Mouse (Mus musculus) liver, embryonic 13.5 days (tissue): ENCODE measurements at regions not wholly inside any gene's neighbourhood (a gene's known extent, or its start where the extent isn't known, plus 50 kb on each side); places are given as distances from the start of the nearest gene placed in this dataset.

ENCODE experiments used
- ATAC-seq: fragments of 200-750 bp; cut with Nextera tagmentation; 2 replicates; pipeline ENCODE4 v1.8.0; 2017; ENCODE audit warnings: low read depth, mild to moderate bottlenecking, moderate number of reproducible peaks, moderate library complexity
- DNase-seq: peaks from one replicate; pipeline ENCODE4 v3.0.0; 2022
- H3K27ac ChIP-seq: fragments of 300-500 bp; sonication (generic); 2 replicates; pipeline ENCODE4 v1.5.1; 2015; ENCODE audit warnings: moderate library complexity, mild to moderate bottlenecking, inconsistent platforms
- H3K27me3 ChIP-seq: fragments of 300-500 bp; sonication (generic); 2 replicates; pipeline ENCODE4 v1.6.1; 2015; ENCODE audit warnings: mild to moderate bottlenecking, inconsistent platforms
- H3K36me3 ChIP-seq: fragments of 300-500 bp; sonication (generic); 2 replicates; pipeline ENCODE4 v1.6.1; 2015; ENCODE audit warnings: mild to moderate bottlenecking, inconsistent platforms
- H3K4me1 ChIP-seq: fragments of 300-500 bp; sonication (generic); replicated peaks from 2 replicates; pipeline ENCODE4 v1.6.1; 2015; ENCODE audit warnings: inconsistent platforms
- H3K4me2 ChIP-seq: fragments of 300-500 bp; sonication (generic); 2 replicates; pipeline ENCODE4 v1.6.1; 2015; ENCODE audit warnings: inconsistent platforms, mild to moderate bottlenecking, moderate library complexity
- H3K4me3 ChIP-seq: fragments of 300-500 bp; sonication (generic); replicated peaks from 2 replicates; pipeline ENCODE4 v1.5.1; 2015; ENCODE audit warnings: mild to moderate bottlenecking, inconsistent platforms
- H3K9ac ChIP-seq: fragments of 300-500 bp; sonication (generic); 2 replicates; pipeline ENCODE4 v1.6.1; 2015; ENCODE audit warnings: mild to moderate bottlenecking, inconsistent platforms
- H3K9me3 ChIP-seq: fragments of 300-500 bp; sonication (generic); replicated peaks from 2 replicates; pipeline ENCODE4 v1.6.1; 2016; ENCODE audit warnings: inconsistent platforms
- WGBS: fragments of 180-500 bp; shearing (Covaris S2); methylation state at CpG from one replicate; pipeline ENCODE4 v1.1.7; 2015; ENCODE audit not compliant: insufficient replicate concordance; 5-methylcytosine and 5-hydroxymethylcytosine counted together

DNA sequence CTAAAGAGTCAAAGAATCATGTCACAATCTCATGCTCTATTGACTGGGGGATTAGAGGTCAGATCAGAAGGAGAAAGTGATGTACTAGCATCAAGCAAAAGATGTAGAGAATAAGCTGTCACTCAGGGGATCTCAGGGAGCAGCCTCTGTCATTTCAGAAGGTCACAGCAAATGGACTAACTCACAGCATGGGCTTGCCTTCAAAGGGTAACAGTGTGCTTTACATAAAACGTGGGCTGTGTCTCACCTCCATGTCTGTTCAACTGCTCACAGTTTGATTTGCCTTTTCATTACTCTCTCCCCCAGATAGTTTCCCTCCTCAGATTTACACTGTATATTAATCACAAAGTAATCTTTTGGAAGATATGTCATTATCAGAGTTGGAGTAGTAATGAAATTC, 527.4 kb upstream of the Tyrp1 start:
- WGBS: 17% methylated on average over 1 of the region's 1 CpGs
- DNase-seq: no peak
- ATAC-seq: no peak
- Histone ChIP-seq H3K4me2 (no peak overlapping the region), H3K27ac (no peak overlapping the region), H3K4me1 (no peaks in the 10 kb centered on the region), H3K27me3 (no peaks in the 10 kb centered on the region), H3K36me3 (no peaks in the 10 kb centered on the region), H3K9ac (no peak overlapping the region), H3K4me3 (no peak overlapping the region), H3K9me3 (no peaks in the 10 kb centered on the region)

DNA sequence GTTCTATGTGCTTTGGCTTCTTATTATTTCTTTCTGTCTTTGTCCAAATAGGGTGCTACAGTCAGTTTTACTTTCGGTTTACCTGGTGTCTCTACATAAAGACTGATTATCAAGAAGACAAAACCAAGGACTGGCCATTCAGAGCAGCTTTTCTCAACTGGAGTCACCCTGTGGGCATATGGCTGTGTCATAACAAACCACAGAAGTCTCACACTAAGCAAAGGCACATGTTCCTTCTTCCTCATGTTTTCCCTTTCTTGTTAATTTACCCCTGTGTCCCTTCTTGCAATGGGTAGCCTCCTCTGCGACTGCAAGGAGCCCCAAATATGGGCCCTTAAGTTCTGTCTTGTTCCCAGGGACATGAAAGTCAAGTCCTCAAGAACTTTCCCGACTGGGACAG, 523.3 kb upstream of the Tyrp1 start:
- Histone ChIP-seq H3K9ac (no peak overlapping the region), H3K4me1 (no peaks in the 10 kb centered on the region), H3K27me3 (no peaks in the 10 kb centered on the region), H3K27ac (no peak overlapping the region), H3K36me3 (no peaks in the 10 kb centered on the region), H3K4me3 (no peak overlapping the region), H3K9me3 (no peaks in the 10 kb centered on the region), H3K4me2 (no peak overlapping the region)
- WGBS: 28% methylated on average over 3 of the region's 3 CpGs
- ATAC-seq (peak; percentile 41; the same call in 1 of the 2 replicates), DNase-seq (no peak)

DNA sequence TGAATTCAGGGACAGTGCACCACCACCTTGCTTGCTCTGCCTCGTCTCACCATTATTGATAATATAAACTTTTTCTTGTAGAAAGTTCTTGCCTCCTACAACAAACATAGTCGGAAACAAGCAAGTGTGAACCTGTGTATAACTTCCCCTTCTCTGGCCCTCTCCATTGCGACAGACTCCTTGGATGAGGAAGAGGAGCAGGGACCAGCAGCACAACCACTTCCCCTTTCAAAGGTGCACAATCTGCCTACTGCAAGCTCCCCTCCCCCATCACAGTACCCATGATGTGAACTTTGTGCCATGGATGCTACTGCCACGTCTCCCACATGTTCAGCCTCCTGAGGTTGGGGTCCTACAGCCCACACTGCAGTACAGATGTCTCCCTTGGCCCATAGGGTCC, 522.8 kb upstream of the Tyrp1 start:
- peak; percentile 0 for DNase-seq
- Histone ChIP-seq H3K4me1 (no peaks in the 10 kb centered on the region), H3K4me3 (no peak overlapping the region), H3K27ac (no peak overlapping the region), H3K9ac (no peak overlapping the region), H3K36me3 (no peaks in the 10 kb centered on the region), H3K9me3 (no peaks in the 10 kb centered on the region), H3K4me2 (no peak overlapping the region), H3K27me3 (no peaks in the 10 kb centered on the region)
- WGBS: 20% methylated on average over 4 of the region's 4 CpGs
- peak; percentile 72 for ATAC-seq
